Mouse (Mus musculus): Measurements from ENCODE around the gene Gm3317. TPM values are rescaled to one million over a fixed set of nuclear protein-coding genes. Genes with fewer than 3 reads are reported as not detected.

Gm3317 gene
- under 1 TPM in 1 of 2 experiments, not detected in 1; 0.62 TPM for polyA plus RNA-seq (2017; shearing (Covaris generic))

DNA sequence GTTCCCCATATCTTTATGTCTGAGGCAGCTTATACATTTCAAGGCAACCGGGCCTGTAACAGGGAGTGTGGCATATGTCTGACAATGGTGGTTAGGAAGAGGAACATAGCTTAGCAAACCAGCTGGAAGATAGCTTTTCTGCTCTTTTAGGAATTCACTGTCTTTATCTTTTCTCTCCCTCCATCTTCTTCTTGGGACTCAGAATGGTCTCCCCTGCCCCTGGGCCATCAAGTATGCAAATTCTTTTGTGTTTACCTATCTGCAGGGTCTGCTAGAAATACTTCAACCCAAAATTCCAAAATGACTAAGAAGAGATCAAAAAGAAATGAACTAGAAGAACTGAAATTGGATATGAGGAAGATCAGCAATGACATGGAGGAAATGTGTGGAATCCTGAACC is at the start of gene Gm3317:
Gm3317 (plus strand) TSS at position 301 of the 400 bp plus-strand sequence.

DNA sequence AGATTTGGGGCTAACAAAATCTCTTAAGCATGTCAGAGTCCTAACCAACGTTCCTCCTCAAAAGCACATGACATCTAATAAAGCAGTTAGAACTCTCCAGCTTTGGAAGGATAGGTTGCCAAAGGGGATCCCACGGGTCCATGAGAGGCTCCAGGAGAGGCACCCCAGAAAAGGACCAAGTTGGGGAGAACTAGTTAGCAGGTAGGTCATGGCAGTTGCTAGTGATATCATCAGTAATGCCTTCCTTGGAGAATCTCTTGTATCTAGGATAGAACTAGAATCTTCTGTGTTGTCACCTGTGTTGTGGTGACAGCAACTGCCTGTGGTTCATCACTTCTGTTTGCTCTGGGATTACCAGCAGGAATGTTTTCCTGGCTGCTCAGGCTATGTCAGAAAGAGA is 33.1 kb upstream of the Gm3317 start, which contains the start of gene Gm8279:
Gm8279 (plus strand) TSS at position 301 of the 400 bp plus-strand sequence.

DNA sequence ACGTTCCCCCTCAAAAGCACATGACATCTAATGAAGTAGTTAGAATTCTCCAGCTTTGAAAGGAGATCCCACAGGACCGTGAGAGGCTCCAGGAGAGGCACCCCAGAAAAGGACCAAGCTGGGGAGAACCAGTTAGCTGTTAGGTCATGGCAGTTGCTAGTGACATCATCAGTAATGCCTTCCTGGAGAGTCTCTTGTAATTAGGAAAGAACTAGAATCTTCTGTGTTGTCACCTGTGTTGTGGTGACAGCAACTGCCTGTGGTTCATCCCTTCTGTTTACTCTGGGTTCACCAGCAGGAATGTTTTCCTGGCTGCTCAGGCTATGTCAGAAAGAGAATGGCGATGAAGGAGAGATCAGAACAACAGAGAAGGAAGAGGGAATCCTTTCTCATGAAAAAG is 21.2 kb downstream of the Gm3317 start, which contains the start of gene Gm8271:
Gm8271 (plus strand) TSS at position 301 of the 400 bp plus-strand sequence.

Other genes starting within 250 kb of the Gm3317 start
- under 1 TPM; 0.44 to 0.46 TPM for gene Gm8297, start 180.6 kb upstream of the Gm3317 start, polyA plus RNA-seq (2017; shearing (Covaris generic))
- not detected for gene Gm3298, start 148.6 kb upstream of the Gm3317 start, polyA plus RNA-seq (2017; shearing (Covaris generic))
- 1 to 10 TPM in 1 of 2 experiments, not detected in 1; 1.2 TPM for gene 4930555G01Rik, start 113.9 kb upstream of the Gm3317 start, polyA plus RNA-seq (2017; shearing (Covaris generic))
- gene Gm8281, start 93.5 kb upstream of the Gm3317 start, polyA plus RNA-seq (2017; shearing (Covaris generic)): 10 to 100 TPM in 1 of 2 experiments, 1 to 10 TPM in 1; 4.1 to 13.0 TPM
- gene Gm8279, start 33.0 kb upstream of the Gm3317 start, polyA plus RNA-seq (2017; shearing (Covaris generic)): under 1 TPM in 1 of 2 experiments, not detected in 1; 0.14 TPM
- gene Gm8271, start 21.3 kb downstream of the Gm3317 start, polyA plus RNA-seq (2017; shearing (Covaris generic)): not detected
- gene Gm3526, start 96.0 kb downstream of the Gm3317 start, polyA plus RNA-seq (2017; shearing (Covaris generic)): not detected
- not detected for gene Gm3542, start 170.4 kb downstream of the Gm3317 start, polyA plus RNA-seq (2017; shearing (Covaris generic))
- 10 to 100 TPM in 1 of 2 experiments, not detected in 1; 12.7 TPM for gene Gm3500, start 224.5 kb downstream of the Gm3317 start, polyA plus RNA-seq (2017; shearing (Covaris generic))